Mouse (Mus musculus) liver, embryonic 14.5 days (tissue): Measurements from ENCODE around the gene Tmem54.

Source experiments
- CTCF ChIP-seq: IDR thresholded peaks from 2 replicates; pipeline ENCODE4 v1.5.1; 2016; ENCODE audit warnings: antibody characterized with exemption, low read depth, control low read depth
- EP300 ChIP-seq: IDR thresholded peaks from 2 replicates; pipeline ENCODE4 v1.6.1; 2016; ENCODE audit warnings: antibody characterized with exemption, low read depth

- TF ChIP-seq CTCF = no peak
- no peak for TF ChIP-seq EP300
Measured at GRCm38 (mm10) chr4:129161076-129161475, 55.7 kb downstream of the Tmem54 start.
